Mouse (Mus musculus) forebrain, postnatal 0 days (tissue): ENCODE measurements around the gene Plekha1. TPM values are rescaled to one million over a fixed set of nuclear protein-coding genes. Genes with fewer than 3 reads are reported as not detected.
A peak's percentile ranks its signal among the peaks of the same experiment; 100 is the strongest.

Source experiments
- ATAC-seq: fragments of 200-750 bp; cut with Nextera tagmentation; 2 replicates; pipeline ENCODE4 v1.8.0; 2017; ENCODE audit warnings: mild to moderate bottlenecking, moderate library complexity
- DNase-seq: peaks from one replicate; pipeline ENCODE4 v3.0.0-alpha.2; 2015
- H3K27ac ChIP-seq: fragments of 300-500 bp; sonication (generic); 2 replicates; pipeline ENCODE4 v1.5.1; 2014; ENCODE audit warnings: low read depth, mild to moderate bottlenecking, antibody characterized with exemption, low read length, moderate library complexity, mixed read lengths
- H3K27me3 ChIP-seq: fragments of 300-500 bp; sonication (generic); 2 replicates; pipeline ENCODE4 v1.6.1; 2014; ENCODE audit warnings: mild to moderate bottlenecking, low read length, mixed read lengths; ENCODE audit not compliant: insufficient read depth
- H3K36me3 ChIP-seq: fragments of 300-500 bp; sonication (generic); 2 replicates; pipeline ENCODE4 v1.6.1; 2014; ENCODE audit warnings: mild to moderate bottlenecking, moderate library complexity; ENCODE audit not compliant: insufficient read depth
- H3K4me1 ChIP-seq: fragments of 300-500 bp; sonication (generic); 2 replicates; pipeline ENCODE4 v1.6.1; 2014; ENCODE audit warnings: antibody characterized with exemption; ENCODE audit not compliant: insufficient read depth
- H3K4me2 ChIP-seq: fragments of 300-500 bp; sonication (generic); 2 replicates; pipeline ENCODE4 v1.6.1; 2014; ENCODE audit warnings: low read depth, mild to moderate bottlenecking, moderate library complexity
- H3K4me3 ChIP-seq: fragments of 300-500 bp; sonication (generic); 2 replicates; pipeline ENCODE4 v1.5.1; 2014; ENCODE audit warnings: low read depth, low read length, mixed read lengths
- H3K9ac ChIP-seq: fragments of 300-500 bp; sonication (generic); 2 replicates; pipeline ENCODE4 v1.6.1; 2014; ENCODE audit warnings: mild to moderate bottlenecking
- H3K9me3 ChIP-seq: fragments of 300-500 bp; sonication (generic); 2 replicates; pipeline ENCODE4 v1.6.1; 2016; ENCODE audit warnings: low read length
- CTCF ChIP-seq: sonication (generic); IDR thresholded peaks from 2 replicates; pipeline ENCODE4 v1.5.1; 2016; ENCODE audit warnings: antibody characterized with exemption, control low read depth, low read depth
- WGBS: fragments of 180-500 bp; shearing (Covaris S2); extraction: QIAGEN DNeasy Blood & Tissue Kit; methylation state at CpG from one replicate; pipeline ENCODE4 v1.1.7; 2014; 5-methylcytosine and 5-hydroxymethylcytosine counted together
- polyA plus RNA-seq: library from polyadenylated mRNA; unstranded; fragments of >200 nt; fragmentation: Nextera tagmentation; extraction: Ambion mirVana; gene quantifications from 2 replicates; pipeline ENCODE4 v1.2.1, GENCODE M21; 2015
- total RNA-seq: library from RNA; depleted of rRNA; stranded (reverse); fragments of >200 nt; gene quantifications from 2 replicates; pipeline ENCODE4 v1.2.3, GENCODE M21; 2014

Plekha1 gene
- total and polyA plus RNA-seq, 2 experiments from 2014 or later = 47.7 to 112 TPM

GRCm38 (mm10) chr7:130896064-130896463, 30.5 kb downstream of the Plekha1 start:
- DNase-seq (no peak), ATAC-seq (no peak)
- no peak overlapping the region for H3K4me3 ChIP-seq
- no peak overlapping the region for H3K4me2 ChIP-seq
- peaks cover 25% of the 10 kb centered on the region for H3K36me3 ChIP-seq
- no peaks in the 10 kb centered on the region for H3K9me3 ChIP-seq
- H3K27ac ChIP-seq = no peak overlapping the region
- no peaks in the 10 kb centered on the region for H3K4me1 ChIP-seq
- no peak overlapping the region for H3K9ac ChIP-seq
- TF ChIP-seq CTCF = no peak
- no peaks in the 10 kb centered on the region for H3K27me3 ChIP-seq
- 65% methylated on average over 3 of the region's 3 CpGs for WGBS

- ATAC-seq (no peak), DNase-seq (no peak)
- Histone ChIP-seq H3K27me3 (no peaks in the 10 kb centered on the region), H3K4me1 (no peaks in the 10 kb centered on the region), H3K4me3 (no peak overlapping the region), H3K36me3 (peaks cover 26% of the 10 kb centered on the region), H3K9ac (no peak overlapping the region), H3K9me3 (no peaks in the 10 kb centered on the region), H3K27ac (no peak overlapping the region), H3K4me2 (no peak overlapping the region)
- TF ChIP-seq CTCF = no peak
- WGBS = 87% methylated on average over 10 of the region's 10 CpGs
Measured at GRCm38 (mm10) chr7:130897201-130897600, 31.6 kb downstream of the Plekha1 start.

- peaks cover 22% of the 10 kb centered on the region for H3K36me3 ChIP-seq
- H3K27me3 ChIP-seq = no peaks in the 10 kb centered on the region
- TF ChIP-seq CTCF = peak; percentile 30; the same call in 1 of the 2 replicates
- ATAC-seq (no peak), DNase-seq (peak; percentile 9)
- H3K4me2 ChIP-seq = no peak overlapping the region
- H3K4me1 ChIP-seq = no peaks in the 10 kb centered on the region
- no peaks in the 10 kb centered on the region for H3K9me3 ChIP-seq
- H3K4me3 ChIP-seq = no peak overlapping the region
- WGBS = 85% methylated on average over 4 of the region's 4 CpGs
- no peak overlapping the region for H3K9ac ChIP-seq
- no peak overlapping the region for H3K27ac ChIP-seq
Measured at GRCm38 (mm10) chr7:130898373-130898772, 32.8 kb downstream of the Plekha1 start.

GRCm38 (mm10) chr7:130900233-130900848, 34.8 kb downstream of the Plekha1 start:
- DNase-seq (no peak), ATAC-seq (no peak)
- peaks cover 21% of the 10 kb centered on the region for H3K36me3 ChIP-seq
- no peaks in the 10 kb centered on the region for H3K9me3 ChIP-seq
- no peak overlapping the region for H3K27ac ChIP-seq
- no peaks in the 10 kb centered on the region for H3K27me3 ChIP-seq
- H3K9ac ChIP-seq = no peak overlapping the region
- no peaks in the 10 kb centered on the region for H3K4me1 ChIP-seq
- no peak overlapping the region for H3K4me2 ChIP-seq
- H3K4me3 ChIP-seq = no peak overlapping the region
- WGBS = 92% methylated on average over 5 of the region's 5 CpGs
- no peak for TF ChIP-seq CTCF

- H3K9ac ChIP-seq = no peak overlapping the region
Measured at GRCm38 (mm10) chr7:130902929-130903328, 37.4 kb downstream of the Plekha1 start.

GRCm38 (mm10) chr7:130903505-130904074, 38.0 kb downstream of the Plekha1 start:
- Histone ChIP-seq H3K27me3 (no peaks in the 10 kb centered on the region), H3K27ac (no peak overlapping the region), H3K36me3 (peaks cover 15% of the 10 kb centered on the region), H3K4me2 (no peak overlapping the region), H3K9me3 (no peaks in the 10 kb centered on the region), H3K9ac (no peak overlapping the region), H3K4me3 (no peak overlapping the region), H3K4me1 (no peaks in the 10 kb centered on the region)
- ATAC-seq (no peak), DNase-seq (no peak)
- TF ChIP-seq CTCF = no peak
- 87% methylated on average over 16 of the region's 16 CpGs for WGBS

More at GRCm38 (mm10) chr7:130902929-130903328, 37.4 kb downstream of the Plekha1 start:
- DNase-seq = no peak
- Histone ChIP-seq H3K4me3 (no peak overlapping the region), H3K9me3 (no peaks in the 10 kb centered on the region), H3K27ac (no peak overlapping the region), H3K4me1 (no peaks in the 10 kb centered on the region), H3K27me3 (no peaks in the 10 kb centered on the region), H3K4me2 (no peak overlapping the region), H3K36me3 (peaks cover 15% of the 10 kb centered on the region)
- ATAC-seq = no peak
- no peak for TF ChIP-seq CTCF
- 94% methylated on average over 1 of the region's 1 CpGs for WGBS

- Histone ChIP-seq H3K27me3 (no peaks in the 10 kb centered on the region), H3K9ac (no peak overlapping the region), H3K4me1 (no peaks in the 10 kb centered on the region), H3K4me3 (no peak overlapping the region), H3K4me2 (no peak overlapping the region), H3K27ac (no peak overlapping the region), H3K9me3 (no peaks in the 10 kb centered on the region), H3K36me3 (peaks cover 18% of the 10 kb centered on the region)
- no peak for TF ChIP-seq CTCF
- whole genome bisulfite sequencing = 91% methylated on average over 13 of the region's 13 CpGs
- DNase-seq (no peak), ATAC-seq (no peak)
Measured at GRCm38 (mm10) chr7:130904571-130905365, 39.2 kb downstream of the Plekha1 start.
